Mouse (Mus musculus) limb, embryonic 14.5 days (tissue): ENCODE measurements at regions not wholly inside any gene's neighbourhood (a gene's known extent, or its start where the extent isn't known, plus 50 kb on each side); places are given as distances from the start of the nearest gene placed in this dataset.

ENCODE experiments used
- ATAC-seq: fragments of 200-750 bp; cut with Nextera tagmentation; 2 replicates; pipeline ENCODE4 v1.8.0; 2017; ENCODE audit warnings: low read depth, moderate number of reproducible peaks, moderate TSS enrichment; ENCODE audit not compliant: low FRiP score
- DNase-seq: peaks from one replicate; pipeline ENCODE4 v3.0.0-alpha.2; 2015; ENCODE audit warnings: low spot score
- H3K27ac ChIP-seq: fragments of 300-500 bp; sonication (generic); replicated peaks from 2 replicates; pipeline ENCODE4 v1.5.1; 2014; ENCODE audit warnings: low read depth, mild to moderate bottlenecking, low read length, moderate library complexity, mixed read lengths
- H3K27me3 ChIP-seq: fragments of 300-500 bp; sonication (generic); 2 replicates; pipeline ENCODE4 v1.6.1; 2014; ENCODE audit warnings: low read length, mixed read lengths; ENCODE audit not compliant: control insufficient read depth, insufficient read depth
- H3K36me3 ChIP-seq: fragments of 300-500 bp; sonication (generic); 2 replicates; pipeline ENCODE4 v1.6.1; 2014; ENCODE audit warnings: mild to moderate bottlenecking, low read length, moderate library complexity, mixed read lengths; ENCODE audit not compliant: control insufficient read depth, insufficient read depth
- H3K4me1 ChIP-seq: fragments of 300-500 bp; sonication (generic); 2 replicates; pipeline ENCODE4 v1.6.1; 2014; ENCODE audit warnings: antibody characterized with exemption, low read length, mixed read lengths; ENCODE audit not compliant: control insufficient read depth, insufficient read depth
- H3K4me2 ChIP-seq: fragments of 300-500 bp; sonication (generic); replicated peaks from 2 replicates; pipeline ENCODE4 v1.6.1; 2014; ENCODE audit warnings: low read depth, mild to moderate bottlenecking, low read length, moderate library complexity; ENCODE audit not compliant: severe bottlenecking
- H3K4me3 ChIP-seq: fragments of 300-500 bp; sonication (generic); replicated peaks from 2 replicates; pipeline ENCODE4 v1.5.1; 2014; ENCODE audit warnings: low read length
- H3K9ac ChIP-seq: fragments of 300-500 bp; sonication (generic); 2 replicates; pipeline ENCODE4 v1.6.1; 2014; ENCODE audit warnings: mild to moderate bottlenecking, low read depth, low read length, moderate library complexity; ENCODE audit not compliant: severe bottlenecking
- H3K9me3 ChIP-seq: fragments of 300-500 bp; sonication (generic); 2 replicates; pipeline ENCODE4 v1.6.1; 2016; ENCODE audit warnings: low read length; ENCODE audit not compliant: control insufficient read depth
- POLR2A ChIP-seq: fragments of 200-500 bp; IDR thresholded peaks from 2 replicates; pipeline ENCODE4 v1.8.0; 2012; ENCODE audit warnings: inconsistent platforms, mild to moderate bottlenecking, moderate library complexity, borderline replicate concordance; ENCODE audit not compliant: insufficient read depth, insufficient read length; ENCODE audit errors: extremely low read depth
- WGBS: fragments of 180-500 bp; shearing (Covaris S2); extraction: QIAGEN DNeasy Blood & Tissue Kit; methylation state at CpG from one replicate; pipeline ENCODE4 v1.1.7; 2014; 5-methylcytosine and 5-hydroxymethylcytosine counted together

DNA sequence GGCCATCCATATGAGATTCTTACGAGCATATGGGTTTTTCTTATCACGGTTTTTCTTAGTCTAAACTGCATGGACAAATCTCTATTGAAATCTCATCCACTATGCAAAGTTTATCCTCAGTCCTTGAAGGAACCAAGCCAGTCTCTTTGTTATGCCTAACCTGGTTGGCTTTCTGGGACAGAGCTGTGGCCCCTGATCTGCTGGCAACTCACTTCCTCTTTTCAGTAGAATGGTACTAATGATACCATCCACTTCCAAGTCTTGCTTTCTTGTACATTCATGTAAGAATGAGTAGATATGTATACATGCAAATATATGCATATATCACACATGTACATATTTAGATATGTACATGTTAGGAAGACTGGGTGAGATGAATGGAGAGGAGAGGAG is 89.8 kb upstream of the Irf2bp2 start:
- TF ChIP-seq POLR2A: no peak
- Histone ChIP-seq H3K4me2 (no peak overlapping the region), H3K4me1 (peaks cover 7% of the 10 kb centered on the region), H3K27me3 (no peaks in the 10 kb centered on the region), H3K9ac (no peak overlapping the region), H3K9me3 (no peaks in the 10 kb centered on the region), H3K4me3 (no peak overlapping the region), H3K36me3 (no peaks in the 10 kb centered on the region), H3K27ac (no peak overlapping the region)
- 69% methylated on average over 2 of the region's 2 CpGs for WGBS
- DNase-seq: no peak
- ATAC-seq: no peak

DNA sequence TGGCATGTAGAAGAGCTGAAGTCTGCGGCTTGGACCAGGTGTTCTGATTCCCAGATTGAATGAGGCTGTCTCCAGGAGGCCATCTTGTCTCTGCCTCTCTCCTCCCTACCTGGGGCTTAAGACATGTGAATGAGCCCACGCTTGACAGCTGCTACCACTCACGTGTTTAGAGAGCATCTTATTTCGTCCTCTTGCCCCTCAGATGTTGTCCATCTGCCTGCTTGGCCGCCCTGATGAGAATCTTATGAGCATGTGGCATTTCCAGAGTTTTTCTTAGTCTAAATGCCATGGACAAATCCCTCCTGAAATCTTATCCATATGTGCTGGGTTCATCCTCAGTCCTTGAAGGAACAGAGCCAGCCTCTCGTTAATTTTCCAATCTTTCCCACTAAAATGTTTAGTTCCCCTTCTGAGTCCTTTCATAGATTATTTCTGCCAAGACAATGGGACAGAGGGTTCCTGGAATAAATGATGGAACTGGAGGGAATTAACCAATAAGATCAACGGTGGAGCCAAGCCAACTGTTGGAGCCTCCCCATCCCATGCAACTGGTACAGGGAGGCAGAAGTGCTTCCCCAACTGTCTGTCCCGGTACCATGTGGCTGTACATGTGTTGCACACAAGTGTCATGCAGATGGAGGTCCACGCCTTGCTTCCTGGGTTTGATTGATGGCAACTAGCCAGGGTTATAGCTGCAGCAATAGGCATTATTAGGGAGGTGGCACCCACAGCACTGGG is 89.2 kb upstream of the Irf2bp2 start:
- Histone ChIP-seq H3K27me3 (no peaks in the 10 kb centered on the region), H3K4me1 (peaks cover 7% of the 10 kb centered on the region), H3K9ac (no peak overlapping the region), H3K9me3 (no peaks in the 10 kb centered on the region), H3K36me3 (no peaks in the 10 kb centered on the region), H3K4me2 (no peak overlapping the region), H3K27ac (no peak overlapping the region), H3K4me3 (no peak overlapping the region)
- no peak for TF ChIP-seq POLR2A
- ATAC-seq (no peak), DNase-seq (no peak)
- 70% methylated on average over 9 of the region's 9 CpGs for WGBS

GRCm38 (mm10) chr8:126681948-126682651 is 88.3 kb upstream of the Irf2bp2 start:
- no peak overlapping the region for H3K4me3 ChIP-seq
- H3K9ac ChIP-seq: no peak overlapping the region
- DNase-seq: no peak
- H3K27me3 ChIP-seq: no peaks in the 10 kb centered on the region
- H3K27ac ChIP-seq: peak overlapping the region; percentile 29; the same call in 1 of the 2 replicates
- ATAC-seq: no peak
- WGBS: 59% methylated on average over 6 of the region's 6 CpGs
- TF ChIP-seq POLR2A: no peak
- H3K4me2 ChIP-seq: no peak overlapping the region
- no peaks in the 10 kb centered on the region for H3K9me3 ChIP-seq
- H3K4me1 ChIP-seq: peaks cover 7% of the 10 kb centered on the region
- H3K36me3 ChIP-seq: no peaks in the 10 kb centered on the region

DNA sequence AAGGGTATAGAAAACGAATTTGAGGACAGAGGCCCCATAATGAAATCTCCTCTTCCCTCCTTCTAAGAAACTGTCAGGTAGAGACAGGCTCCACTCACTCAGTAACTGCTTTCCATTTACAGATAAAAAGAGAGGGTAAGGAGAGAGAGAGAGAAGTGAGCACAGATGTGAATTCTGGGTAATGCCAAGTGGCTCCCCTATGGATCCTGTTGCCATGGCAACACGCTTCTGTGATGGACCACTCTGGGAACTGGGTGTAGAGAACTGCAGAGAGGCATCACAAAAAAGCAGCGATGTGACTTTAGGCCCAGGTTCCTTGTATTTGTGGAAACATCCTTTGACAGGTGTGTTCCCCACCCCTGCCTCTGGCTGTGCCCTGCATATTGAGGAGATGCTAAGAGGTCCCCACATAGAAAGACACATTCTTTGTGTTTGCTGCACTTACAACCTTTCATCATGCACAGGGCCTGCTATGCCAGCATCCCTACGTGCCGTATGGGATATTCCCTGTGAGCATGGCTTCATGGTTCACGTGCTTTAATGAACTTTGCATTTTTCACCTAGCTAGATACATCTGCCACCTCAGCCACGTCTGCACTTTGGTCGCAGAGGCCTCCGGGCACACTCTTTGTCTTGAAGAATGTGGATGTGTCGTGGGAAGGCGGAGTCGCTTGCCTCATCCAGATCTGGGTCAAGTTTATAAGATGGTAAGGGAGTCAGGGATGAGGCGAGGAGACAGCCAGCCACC is 84.4 kb upstream of the Irf2bp2 start:
- 74% methylated on average over 13 of the region's 13 CpGs for WGBS
- Histone ChIP-seq H3K36me3 (no peaks in the 10 kb centered on the region), H3K4me2 (no peak overlapping the region), H3K4me3 (no peak overlapping the region), H3K9me3 (no peaks in the 10 kb centered on the region), H3K9ac (no peak overlapping the region), H3K27me3 (no peaks in the 10 kb centered on the region), H3K27ac (no peak overlapping the region), H3K4me1 (peaks cover under 1% of the 10 kb centered on the region; the same call in 1 of the 2 replicates)
- no peak for DNase-seq
- no peak for ATAC-seq
- TF ChIP-seq POLR2A: no peak

GRCm38 (mm10) chr8:126675153-126675552 is 81.4 kb upstream of the Irf2bp2 start:
- Histone ChIP-seq H3K27ac (no peak overlapping the region), H3K9me3 (no peaks in the 10 kb centered on the region), H3K36me3 (no peaks in the 10 kb centered on the region), H3K9ac (no peak overlapping the region), H3K4me1 (0 out of 2 replicates have a peak, but pooled peaks cover 3% of the 10 kb centered on the region), H3K4me2 (no peak overlapping the region), H3K4me3 (no peak overlapping the region), H3K27me3 (no peaks in the 10 kb centered on the region)
- no peak for TF ChIP-seq POLR2A
- ATAC-seq (no peak), DNase-seq (no peak)
- WGBS: 84% methylated on average over 2 of the region's 2 CpGs
